Mouse (Mus musculus): ENCODE data around the gene Ctf2. TPM values are rescaled to one million over a fixed set of nuclear protein-coding genes. Genes with fewer than 3 reads are reported as not detected.

Ctf2 gene
- total and polyA plus RNA-seq, 3 experiments, result 0.36 TPM; not detected in 2

DNA sequence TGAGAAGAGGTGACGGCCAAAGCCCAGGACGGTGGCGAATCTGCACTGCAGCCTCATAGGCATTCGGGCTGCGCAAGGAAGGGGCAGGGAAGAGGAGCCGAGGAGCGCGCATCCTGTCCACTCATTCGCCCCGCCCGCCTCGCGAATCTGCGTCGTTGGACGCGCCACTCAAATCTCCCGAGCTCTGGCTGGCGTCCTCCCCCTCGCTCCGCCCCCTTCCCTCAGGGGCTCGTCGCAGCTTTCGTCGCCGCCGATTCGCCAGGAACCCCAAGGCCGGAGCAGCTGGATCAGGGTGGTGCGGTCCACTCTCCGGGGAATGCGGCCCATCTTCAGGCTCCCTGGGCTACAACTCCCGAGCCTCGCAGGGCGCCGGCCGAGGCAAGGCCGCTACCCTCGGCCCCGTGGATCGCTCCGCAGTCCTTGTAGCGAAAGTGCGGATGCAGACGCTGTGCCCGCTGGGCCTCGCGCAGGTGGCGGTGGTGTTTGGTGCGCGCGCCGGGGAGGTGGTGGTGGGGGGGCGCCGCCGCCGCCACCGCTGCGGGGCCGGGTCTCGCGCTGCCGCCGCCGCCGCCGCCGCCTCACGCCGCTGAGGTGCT, 45.0 kb upstream of the Ctf2 start:
- Histone ChIP-seq H3K4me1 (ENCODE audit: control insufficient read depth in 1 of 2, insufficient read depth in 2 of 2) (peaks cover 9 to 51% of the 10 kb centered on the region in 2 experiments), H3K27me3 (replicated peaks) (no peaks in the 10 kb centered on the region), H3K9me3 (replicated peaks; ENCODE audit: low read length) (no peaks in the 10 kb centered on the region), H3K36me3 (replicated peaks in 1 of 2; ENCODE audit: control insufficient read depth in 1 of 2, insufficient read depth in 1 of 2, low read length in 1 of 2) (peaks cover 21 to 53% of the 10 kb centered on the region in 2 experiments), H3K79me2 (replicated peaks; ENCODE audit: control insufficient read depth, extremely low read depth, insufficient read depth, poor library complexity, severe bottlenecking) (peaks cover 23% of the 10 kb centered on the region), H3K9ac (ENCODE audit: insufficient read depth, low read depth) (peak overlapping the region; percentile 99), H3K4me3 (replicated peaks in 1 of 3; ENCODE audit: low read depth in 2 of 3, low read length in 2 of 3, poor library complexity in 1 of 3) (peak overlapping the region; percentile 67 to 92 (median 71)), H3K27ac (ENCODE audit: insufficient read depth, low read depth) (peak overlapping the region; percentile 94), H3K4me2 (ENCODE audit: insufficient read depth, low read depth, poor library complexity, severe bottlenecking) (peak overlapping the region; percentile 48; the same call in 1 of the 2 replicates)
- dilution Hi-C loops (cut with MboI; ENCODE audit: extremely low pct_ligation_motif_present, extremely low pct_unique_long_range_greater_than_20kb, low sequenced_read_pairs) (no loop called here), in situ Hi-C loops (cut with MboI; ENCODE audit: low pct_ligation_motif_present, low pct_unique_long_range_greater_than_20kb, low sequenced_read_pairs) (loop anchor here (5.0 to 25.0 kb wide), 4 partner anchors 40 to 995 kb away; partner anchors contain the start of genes Cdipt, Cdiptos, Prss8 and Tbx6)
- DNase-seq (ENCODE audit: extremely low read depth), result peak; percentile 94
- no peak for TF ChIP-seq PAX5 (IDR thresholded peaks at IDR 0.05; ENCODE audit: low read length)
- TF ChIP-seq MEF2A (IDR thresholded peaks at IDR 0.05; ENCODE audit: borderline replicate concordance, low read depth, low read length), result peak; percentile 48
- TF ChIP-seq MAZ (IDR thresholded peaks at IDR 0.05; ENCODE audit: low read depth, low read length), result peak; percentile 98
- no peak for TF ChIP-seq USF1 (IDR thresholded peaks at IDR 0.05; ENCODE audit: low read depth, low read length)
- TF ChIP-seq EP300 (IDR thresholded peaks at IDR 0.05; ENCODE audit: low read length), result no peak
- no peak for TF ChIP-seq SIN3A (IDR thresholded peaks at IDR 0.05; ENCODE audit: low read length)
- TF ChIP-seq MAFK (IDR thresholded peaks at IDR 0.05; ENCODE audit: insufficient replicate concordance, low read length), result no peak
- TF ChIP-seq RAD21 (IDR thresholded peaks at IDR 0.05; ENCODE audit: low read depth, low read length), result no peak
- TF ChIP-seq CHD2 (IDR thresholded peaks at IDR 0.05; ENCODE audit: low read length), result peak; percentile 80
- TF ChIP-seq HCFC1 (IDR thresholded peaks at IDR 0.05; ENCODE audit: low read depth, low read length), result peak; percentile 80
- peak; percentile 67 for TF ChIP-seq BHLHE40 (IDR thresholded peaks at IDR 0.05; ENCODE audit: low read depth, low read length)
- TF ChIP-seq ZNF384 (IDR thresholded peaks at IDR 0.05; ENCODE audit: low read depth, low read length), result peak; percentile 37
- no peak for TF ChIP-seq USF2 (conservative IDR thresholded peaks at IDR 0.05; ENCODE audit: low read depth, low read length)
- TF ChIP-seq RCOR1 (conservative IDR thresholded peaks at IDR 0.05; ENCODE audit: low read depth, low read length), result no peak; the same call in 1 of the 2 replicates
- TF ChIP-seq CHD1 (IDR thresholded peaks at IDR 0.05; ENCODE audit: low read depth, low read length), result 0 out of 2 replicates have a peak, but pooled peaks have one; percentile 32
- TF ChIP-seq GABPA (IDR thresholded peaks at IDR 0.05; ENCODE audit: insufficient replicate concordance, low read depth, low read length), result no peak; the same call in 1 of the 2 replicates
- TF ChIP-seq NELFE (IDR thresholded peaks at IDR 0.05; ENCODE audit: low read depth, low read length), result peak; percentile 54; the same call in 1 of the 2 replicates
- peak; percentile 100 for TF ChIP-seq ZC3H11A (IDR thresholded peaks at IDR 0.05; ENCODE audit: low read depth, low read length)
- TF ChIP-seq SMC3 (IDR thresholded peaks at IDR 0.05; ENCODE audit: low read depth, low read length), result no peak
- 0 out of 2 replicates have a peak, but pooled peaks have one; percentile 41 for TF ChIP-seq POLR2A (IDR thresholded peaks at IDR 0.05; ENCODE audit: low read depth, low read length)
- peak; percentile 66 for TF ChIP-seq NRF1 (IDR thresholded peaks at IDR 0.05; ENCODE audit: low read depth, low read length)
- TF ChIP-seq MYC (IDR thresholded peaks at IDR 0.05; ENCODE audit: low read depth, low read length), result no peak
- TF ChIP-seq TBP (conservative IDR thresholded peaks at IDR 0.05; ENCODE audit: low read depth, low read length), result no peak
- no peak for TF ChIP-seq JUND (conservative IDR thresholded peaks at IDR 0.05; ENCODE audit: low read depth, low read length)
- TF ChIP-seq E2F4 (IDR thresholded peaks at IDR 0.05; ENCODE audit: insufficient replicate concordance, low read depth, low read length), result no peak
- no peak for TF ChIP-seq ZKSCAN1 (IDR thresholded peaks at IDR 0.05; ENCODE audit: borderline replicate concordance, low read depth, low read length)
- TF ChIP-seq MXI1 (IDR thresholded peaks at IDR 0.05; ENCODE audit: low read depth, low read length), result peak; percentile 36
- no peak for TF ChIP-seq ETS1 (conservative IDR thresholded peaks at IDR 0.05; ENCODE audit: low read depth, low read length)
- TF ChIP-seq ZMIZ1 (IDR thresholded peaks at IDR 0.05; ENCODE audit: low read depth, low read length), result peak; percentile 39; the same call in 1 of the 2 replicates
- no peak for TF ChIP-seq CTCF (conservative IDR thresholded peaks at IDR 0.05 in 1 of 2, IDR thresholded peaks at IDR 0.05 in 1 of 2; ENCODE audit: low read depth in 2 of 2, low read length in 2 of 2)
- peak; percentile 75; the same call in 1 of the 2 replicates for TF ChIP-seq KAT2A (IDR thresholded peaks at IDR 0.05; ENCODE audit: insufficient replicate concordance, low read length)
- peak; percentile 59 for TF ChIP-seq ELF1 (IDR thresholded peaks at IDR 0.05; ENCODE audit: low read depth, low read length)
- no peak for TF ChIP-seq JUN (IDR thresholded peaks at IDR 0.05; ENCODE audit: insufficient read depth, low read depth, low read length)
- 0 out of 2 replicates have a peak, but pooled peaks have one; percentile 15 for TF ChIP-seq POLR2AphosphoS2 (IDR thresholded peaks at IDR 0.05; ENCODE audit: low read depth, low read length)
- 0 out of 2 replicates have a peak, but pooled peaks have one; percentile 40 for TF ChIP-seq UBTF (IDR thresholded peaks at IDR 0.05; ENCODE audit: low read depth, low read length)
- peak; percentile 32; the same call in 1 of the 2 replicates for TF ChIP-seq IRF4 (IDR thresholded peaks at IDR 0.05; ENCODE audit: low read depth, low read length)
- peak; percentile 43 for TF ChIP-seq TCF12 (IDR thresholded peaks at IDR 0.05; ENCODE audit: low read depth, low read length)
- TF ChIP-seq MAX (IDR thresholded peaks at IDR 0.05; ENCODE audit: low read length), result peak; percentile 74; the same call in 1 of the 2 replicates

All from CH12.LX (cell line).